Mouse (Mus musculus) skeletal muscle tissue, adult 2 months (tissue): ENCODE measurements around the gene Isg15.
A peak's percentile ranks its signal among the peaks of the same experiment; 100 is the strongest.

Experiments used
- DNase-seq: peaks from one replicate; pipeline ENCODE4 v3.0.0-alpha.2; 2012; ENCODE audit warnings: low read depth, low spot score

Gene Isg15

DNA sequence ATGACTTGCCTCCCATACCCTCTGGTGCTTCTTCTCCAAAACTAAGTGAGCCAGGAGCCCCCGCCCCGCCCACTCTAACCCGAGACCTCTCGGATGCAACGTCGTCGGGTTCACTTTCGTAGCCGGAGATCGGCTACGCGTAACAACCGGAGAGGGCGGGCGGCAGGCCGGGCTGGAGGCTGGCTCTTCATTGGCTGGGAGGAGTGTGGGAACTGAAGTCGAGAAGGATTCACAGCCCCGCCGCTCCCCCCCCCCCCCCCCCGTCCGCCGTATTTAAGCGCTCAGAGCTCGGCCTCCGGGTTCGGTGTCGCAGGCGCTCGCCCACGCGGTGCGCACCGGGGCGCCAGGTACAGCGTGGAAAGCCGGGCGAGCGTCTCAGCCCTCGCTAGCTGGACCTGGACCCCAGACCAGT, 2.4 kb upstream of the Isg15 start, which contains the start of gene AW011738:
Gene AW011738, plus strand, starts transcription at position 304 of the 412 bp plus-strand sequence.
- peak; percentile 82 for DNase-seq

DNA sequence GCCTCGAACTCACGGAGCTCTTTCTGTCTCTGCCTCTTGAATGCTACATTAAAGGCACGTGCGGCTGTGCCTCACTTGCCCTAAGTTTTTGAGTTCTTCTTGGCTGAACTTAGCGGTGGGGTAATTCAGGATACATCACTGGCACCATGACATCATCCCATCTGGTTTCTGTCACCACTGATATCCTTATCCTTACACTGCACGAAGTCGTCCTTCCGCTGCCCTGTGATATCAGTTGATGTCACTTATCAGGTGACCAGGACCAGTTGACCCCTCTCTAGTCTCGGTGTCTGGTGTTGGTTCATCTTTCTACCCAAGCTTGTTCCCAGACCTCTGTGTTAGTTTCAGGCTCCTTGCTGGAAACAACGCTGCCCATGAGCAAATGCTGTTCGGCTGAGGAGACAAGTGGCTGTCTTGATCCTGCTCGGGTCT, 1.9 kb upstream of the Isg15 start:
- peak; percentile 27 for DNase-seq

DNA sequence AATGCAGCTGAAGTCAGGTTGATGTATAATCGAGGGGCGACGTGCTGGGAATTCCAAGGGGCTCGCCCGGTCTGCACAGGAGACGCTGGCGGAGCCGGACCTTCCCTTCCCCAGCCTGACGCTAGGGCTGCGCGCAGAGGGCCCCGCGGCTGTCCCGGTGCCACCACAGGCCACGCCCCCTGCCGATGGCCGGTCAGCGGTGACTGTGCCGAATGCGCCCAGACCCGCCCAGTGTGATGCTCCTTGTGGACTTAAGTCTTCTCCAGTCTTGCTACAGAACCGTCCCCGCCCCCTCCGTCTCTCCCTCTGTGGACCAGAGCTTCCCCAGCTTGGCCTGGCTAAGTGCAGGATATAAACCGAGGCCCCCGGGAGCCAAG, 2.8 kb downstream of the Isg15 start:
- peak; percentile 86 for DNase-seq

DNA sequence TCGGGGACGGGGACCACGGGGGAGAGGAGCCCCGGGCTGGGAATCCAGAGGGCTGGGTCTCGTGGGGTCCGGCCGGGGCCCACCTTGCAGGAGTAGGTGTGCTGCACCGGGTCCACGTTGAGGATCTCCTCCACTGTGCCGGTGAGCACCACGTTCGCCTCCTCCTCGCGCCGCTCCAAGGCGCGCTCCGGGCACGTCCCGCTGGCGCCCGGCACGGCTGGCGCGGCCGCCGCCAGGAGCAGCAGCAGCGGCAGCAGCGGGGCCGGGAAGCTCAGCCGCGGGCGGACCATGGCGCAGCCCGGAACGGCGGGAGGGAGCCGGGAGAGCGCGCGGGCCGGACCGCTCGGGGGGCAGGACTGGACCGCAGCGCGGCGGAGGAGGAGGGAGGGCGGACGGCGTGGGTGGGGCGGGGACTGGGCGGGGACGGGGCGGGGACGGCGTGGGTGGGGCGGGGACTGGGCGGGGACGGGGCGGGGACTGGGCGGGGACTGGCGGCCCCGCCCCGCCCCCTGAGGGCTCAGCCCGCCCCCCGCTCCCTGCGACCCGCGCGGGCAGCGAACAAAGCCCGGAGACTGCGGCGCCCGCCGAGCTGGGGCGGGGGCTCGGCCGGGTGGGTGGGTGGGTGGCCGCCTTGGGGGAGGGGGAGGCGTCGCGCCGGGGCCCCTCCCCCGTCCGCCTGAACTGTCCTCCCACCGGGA, 3.3 kb downstream of the Isg15 start, which contains the start of gene Agrn:
Gene Agrn, minus strand, starts transcription at position 358 of the 698 bp plus-strand sequence.
- DNase-seq, result peak; percentile 49

DNA sequence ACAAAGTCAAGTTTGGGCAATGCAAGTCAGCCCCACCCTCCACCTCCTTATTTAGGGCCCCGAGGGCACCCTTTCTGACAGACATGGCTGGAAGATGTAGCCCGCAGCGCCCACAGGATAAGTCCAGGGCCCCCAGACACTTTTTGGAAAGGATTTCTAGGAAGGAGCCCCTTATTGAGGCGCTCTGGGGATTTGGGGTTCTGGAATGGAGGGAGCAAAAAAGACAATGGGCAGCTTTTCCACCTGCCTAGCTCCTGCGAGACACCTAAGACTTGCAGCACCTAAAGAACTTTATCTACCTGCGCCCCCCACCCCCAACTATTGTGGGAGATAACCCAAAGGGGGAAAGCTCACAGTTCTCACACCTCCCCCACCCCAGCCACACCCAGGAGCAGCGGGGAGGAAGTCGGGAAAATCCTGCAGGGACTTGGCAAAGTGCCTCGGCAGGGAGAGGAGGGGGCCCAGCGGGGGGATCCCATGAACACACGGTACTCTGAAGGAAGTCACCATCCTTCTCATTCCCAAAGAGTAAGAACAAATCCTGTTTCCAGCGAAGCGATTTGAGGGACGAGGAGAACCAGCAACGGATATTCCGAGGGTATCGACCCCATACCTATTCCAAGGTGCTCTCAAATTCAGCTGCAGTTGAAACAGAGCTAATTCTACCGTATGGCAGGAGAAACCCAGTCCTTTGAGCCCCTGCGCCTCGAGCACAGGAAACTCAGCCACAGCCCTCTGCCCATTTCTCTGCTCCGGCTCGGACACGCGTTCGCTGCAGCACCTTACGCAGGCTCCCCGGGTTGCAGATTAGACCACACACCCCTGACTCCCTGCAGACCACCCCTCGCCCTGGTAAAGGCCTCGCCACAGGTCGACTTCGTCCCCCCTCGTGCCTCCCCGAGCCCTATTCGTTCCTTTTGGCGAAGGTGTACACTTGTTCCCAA, 4.4 kb downstream of the Isg15 start:
- DNase-seq, result no peak

DNA sequence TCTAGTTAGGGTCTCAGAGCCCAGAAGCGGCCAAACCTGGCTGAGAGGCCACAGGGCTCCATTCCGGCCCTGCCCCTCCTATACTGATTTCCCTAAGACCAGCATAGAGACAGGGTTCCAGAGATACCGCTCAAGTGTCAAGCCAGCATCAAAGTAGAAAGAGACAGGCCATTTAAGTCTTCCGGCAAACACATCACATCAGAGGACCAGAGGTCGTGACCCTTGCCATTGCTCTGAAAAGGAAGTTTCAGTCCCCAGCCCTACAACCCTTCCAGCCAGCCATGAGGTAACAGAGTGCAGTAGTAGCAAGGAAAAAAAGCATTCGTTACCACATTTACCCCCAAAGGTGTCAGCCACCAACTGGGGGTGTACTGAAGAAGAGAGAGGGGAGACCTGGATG, 6.3 kb downstream of the Isg15 start:
- DNase-seq, result no peak

DNA sequence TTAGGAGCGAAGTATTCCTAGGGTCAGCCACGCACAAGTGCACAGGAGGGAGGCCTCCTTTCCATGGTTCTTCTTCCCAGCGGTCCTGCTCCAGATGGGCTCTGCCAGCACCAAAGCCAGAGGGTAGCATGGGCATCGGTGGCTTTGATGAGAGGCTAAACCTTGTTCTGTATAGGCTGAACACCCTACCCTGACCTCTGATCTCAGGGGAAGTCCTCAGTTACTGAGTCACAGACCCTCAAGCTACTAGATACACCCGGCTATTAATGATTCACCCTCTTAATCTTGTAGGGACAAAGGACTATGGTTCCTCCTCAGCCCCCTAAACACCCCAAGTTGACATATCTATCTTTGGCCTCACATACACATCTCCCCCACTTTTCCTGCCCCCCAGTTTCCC, 6.7 kb downstream of the Isg15 start:
- no peak for DNase-seq

DNA sequence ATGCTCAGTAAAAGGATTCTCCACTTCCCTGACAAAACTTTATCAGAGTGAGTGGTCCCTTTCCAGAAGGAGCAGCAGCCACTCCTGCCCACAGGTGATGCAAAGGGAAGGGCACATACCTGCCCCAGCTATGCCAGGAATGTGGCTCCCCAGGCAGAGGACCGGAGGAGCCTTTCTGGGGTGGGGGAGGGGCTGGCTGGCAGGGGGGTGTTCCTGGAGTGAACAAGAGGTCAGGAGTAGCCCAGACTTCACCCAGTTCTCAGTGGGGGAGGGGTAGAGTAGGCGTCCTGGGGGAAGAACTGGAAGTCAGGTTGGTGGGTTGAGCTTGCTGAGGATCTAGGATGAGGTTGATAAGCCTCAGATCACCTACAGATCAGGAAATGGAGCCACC, 7.4 kb downstream of the Isg15 start:
- DNase-seq, result no peak

DNA sequence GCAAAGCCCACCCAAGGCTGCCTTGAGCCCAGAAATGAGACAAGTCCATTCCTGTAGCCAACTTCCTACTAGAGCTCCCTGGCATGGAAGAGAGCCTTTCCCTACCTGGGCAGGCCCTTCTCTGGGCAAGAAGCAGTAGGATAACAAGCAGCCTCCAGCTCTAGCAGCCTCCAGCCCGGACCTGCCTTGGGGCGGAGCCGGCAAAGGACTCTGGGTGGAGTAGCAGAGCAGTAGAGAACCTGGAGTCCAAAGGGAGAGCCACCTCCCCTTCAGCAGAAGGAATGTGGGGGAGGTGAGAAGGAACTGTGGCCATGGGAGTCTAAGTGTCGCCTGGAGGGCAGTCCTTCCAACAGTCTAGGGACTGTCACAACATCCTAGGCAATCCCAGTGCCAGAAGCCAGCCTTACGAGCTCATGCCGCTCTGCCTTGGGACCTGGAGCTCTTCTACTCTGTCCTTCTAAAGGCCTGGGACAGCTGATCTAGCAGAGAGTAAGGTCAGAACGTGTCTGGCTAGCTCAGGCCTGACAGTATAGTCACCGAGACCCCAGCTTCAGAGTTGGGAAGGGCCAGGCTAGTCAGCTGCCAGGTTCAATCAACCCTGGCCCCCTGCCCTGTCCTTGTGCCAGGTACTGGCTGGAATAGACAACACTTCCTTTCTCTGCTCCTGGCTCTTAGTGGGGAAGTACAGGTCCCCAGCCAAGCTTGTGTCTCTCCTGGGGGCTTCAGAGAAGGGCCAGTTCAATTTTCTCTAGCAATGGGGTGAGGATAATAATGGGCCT, 8.0 kb downstream of the Isg15 start:
- no peak for DNase-seq

DNA sequence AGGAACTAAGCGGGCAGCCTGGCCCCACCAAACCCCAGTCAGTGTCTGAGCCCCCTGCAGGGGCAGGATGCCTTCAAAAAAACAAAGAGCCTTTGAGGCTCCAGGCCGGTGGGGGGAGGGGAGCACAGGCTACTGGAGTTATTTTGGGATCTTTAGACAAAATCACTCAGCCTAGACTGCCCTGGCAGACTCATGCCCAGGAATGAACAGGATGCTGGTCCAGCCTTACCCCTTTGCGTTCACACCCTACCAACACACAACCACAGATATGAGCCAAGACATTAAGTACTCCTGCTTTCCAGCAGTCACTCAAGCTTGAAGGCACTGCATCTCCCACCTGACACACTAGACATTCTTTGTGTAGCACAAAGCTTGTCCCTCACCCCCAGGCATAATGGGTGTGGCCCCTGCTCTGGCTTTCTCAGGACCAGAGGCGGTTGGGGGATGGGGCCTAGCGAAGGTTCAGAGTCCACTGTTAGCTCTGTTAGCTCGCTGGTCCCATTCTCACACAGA, 11.8 kb downstream of the Isg15 start:
- no peak for DNase-seq

DNA sequence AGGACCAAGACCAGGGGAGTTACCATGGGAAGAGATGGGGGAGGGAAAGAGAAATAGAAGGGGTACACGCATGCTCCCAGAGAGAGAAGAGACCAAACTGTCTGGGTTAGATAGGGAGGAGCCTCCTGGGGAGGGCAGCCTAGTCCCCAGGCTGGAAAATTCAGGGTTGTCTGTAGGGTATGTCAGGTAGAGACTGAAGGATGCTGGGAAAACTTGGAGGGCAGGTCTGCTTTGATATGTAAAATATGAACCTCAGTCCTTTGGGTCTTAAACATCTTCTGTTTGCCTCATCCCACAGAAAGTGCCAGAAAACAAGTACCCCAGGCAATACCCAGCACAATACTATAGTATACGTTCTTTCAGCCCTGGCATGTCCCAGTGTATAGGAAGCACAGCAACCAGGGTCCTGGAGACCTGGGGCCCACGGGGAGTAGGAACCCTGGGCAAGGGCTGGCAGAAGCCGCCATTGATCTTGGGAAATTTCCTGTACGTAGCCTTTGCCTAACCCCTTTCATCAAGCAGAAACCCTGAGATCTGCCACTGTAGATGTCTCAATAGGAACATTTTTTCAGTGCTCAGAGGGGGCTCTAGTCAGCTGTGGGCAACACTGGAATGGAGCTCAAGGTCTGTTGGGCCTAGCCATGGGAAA, 12.3 kb downstream of the Isg15 start:
- DNase-seq, result no peak

DNA sequence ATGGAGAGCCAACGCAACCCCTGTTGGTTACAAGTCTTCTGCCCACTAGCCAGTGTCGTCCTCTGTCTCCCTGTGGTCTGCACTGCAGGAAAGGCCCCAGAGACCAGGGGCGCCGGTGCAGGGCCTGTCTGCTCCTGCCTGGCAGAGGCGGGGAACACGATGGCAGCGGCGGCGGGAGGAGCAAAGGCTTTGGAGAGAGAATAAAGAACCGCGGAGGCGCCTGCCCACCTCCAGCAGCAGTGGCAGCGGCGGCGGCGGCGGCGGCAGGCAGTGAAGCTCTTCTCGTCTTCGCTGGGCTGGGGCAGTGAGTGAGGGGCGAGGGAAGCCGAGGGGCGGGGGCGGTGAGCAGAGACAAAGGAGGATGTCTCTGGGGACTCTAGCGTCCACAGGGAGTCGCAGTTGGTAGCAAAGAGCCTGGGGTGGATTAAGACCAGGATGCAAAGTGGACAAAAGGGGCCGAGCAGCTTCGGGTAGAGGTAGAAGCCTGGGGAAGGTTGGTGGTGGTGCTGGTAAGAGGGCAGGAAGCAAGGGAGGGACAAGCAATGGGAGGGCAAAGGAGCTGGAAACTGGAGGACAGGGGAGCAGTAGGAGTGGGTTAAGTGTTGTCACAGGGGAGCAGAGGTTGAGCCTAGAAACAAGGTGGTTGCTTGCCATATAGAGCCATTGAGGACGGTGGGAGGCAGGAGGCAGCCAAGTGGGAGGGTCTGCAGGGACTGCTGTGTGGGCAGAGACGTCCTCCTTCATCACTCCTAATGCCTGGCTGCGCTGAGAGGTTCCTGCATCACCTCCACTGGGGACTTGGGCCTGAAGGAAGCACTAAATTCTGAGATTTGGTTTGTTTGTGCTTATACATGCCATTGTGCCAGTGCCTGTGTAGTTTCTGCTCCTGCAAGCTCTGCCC, 14.4 kb downstream of the Isg15 start:
- no peak for DNase-seq

DNA sequence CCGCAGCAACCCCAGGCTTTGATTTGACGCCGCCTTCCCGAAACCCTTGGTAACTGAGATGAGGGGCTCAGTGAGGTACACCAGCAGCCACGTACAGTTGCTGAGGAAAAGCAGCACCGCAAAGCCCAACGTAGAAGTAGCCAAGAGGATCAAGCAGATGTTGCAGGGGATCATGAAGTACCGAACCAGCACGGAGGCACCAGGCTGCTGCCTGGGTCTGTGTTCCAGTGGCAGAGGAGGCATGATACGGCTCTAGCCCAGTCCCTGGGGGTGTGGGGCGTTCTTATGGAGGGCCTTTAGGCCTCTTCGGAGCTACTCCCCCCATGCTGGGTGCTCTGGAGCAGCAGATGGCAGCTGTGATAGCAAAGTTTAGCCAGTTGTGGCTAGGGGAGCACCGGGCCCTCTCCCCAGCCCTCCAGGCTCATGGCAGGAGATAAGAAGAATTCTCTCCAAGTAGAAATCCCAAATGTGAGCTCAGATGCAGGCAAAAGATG, 15.1 kb downstream of the Isg15 start:
- no peak for DNase-seq

DNA sequence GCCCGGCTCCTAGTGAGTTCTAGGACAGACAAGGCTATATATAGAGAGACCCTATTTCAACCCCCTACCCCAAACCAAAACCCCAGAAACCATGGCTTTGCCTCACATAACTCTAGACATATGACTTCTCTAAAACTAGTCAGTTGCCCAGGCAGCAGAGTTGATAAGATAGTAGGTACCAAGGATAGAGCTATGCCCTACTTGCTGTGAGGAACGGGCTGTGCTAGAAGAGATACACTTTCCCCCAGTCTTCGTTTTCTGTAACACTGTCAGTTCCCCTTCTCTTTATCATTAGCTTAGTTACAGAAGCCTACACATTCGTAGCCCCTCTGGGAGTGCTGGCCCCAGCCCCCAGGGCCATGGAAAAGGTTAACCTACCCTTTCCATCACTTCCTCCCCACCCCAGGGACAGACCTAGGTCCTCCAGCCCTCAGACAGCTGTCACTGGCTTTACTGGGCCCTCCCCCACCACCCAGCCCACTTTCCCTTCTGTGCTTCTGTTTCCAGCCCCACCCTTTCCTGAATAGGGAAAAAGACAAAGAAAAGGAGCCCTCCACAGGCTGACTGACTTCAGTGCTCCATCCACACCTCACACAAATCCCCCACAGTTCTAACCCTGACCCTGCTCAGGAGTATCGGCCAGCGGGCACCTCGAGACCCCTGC, 16.2 kb downstream of the Isg15 start:
- DNase-seq, result no peak

DNA sequence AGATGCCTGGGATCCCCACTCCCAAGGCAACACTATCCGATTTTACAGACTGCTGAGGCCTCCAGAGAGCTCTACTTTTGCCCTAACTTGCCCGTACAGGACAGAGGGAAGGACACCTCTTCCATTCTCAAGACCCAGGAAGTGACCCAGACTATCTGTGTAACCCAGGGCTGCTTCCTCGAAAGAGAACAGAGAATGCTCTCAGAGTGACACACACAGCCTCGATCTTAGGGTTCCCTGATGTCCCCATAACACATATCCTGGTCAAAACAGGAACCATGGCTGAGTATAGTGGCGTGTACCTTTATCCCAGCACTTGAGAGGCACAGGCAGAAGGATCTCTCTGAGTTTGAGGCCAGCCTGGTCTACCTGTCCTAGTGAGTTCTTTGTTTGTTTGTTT, 16.9 kb downstream of the Isg15 start:
- DNase-seq, result no peak

DNA sequence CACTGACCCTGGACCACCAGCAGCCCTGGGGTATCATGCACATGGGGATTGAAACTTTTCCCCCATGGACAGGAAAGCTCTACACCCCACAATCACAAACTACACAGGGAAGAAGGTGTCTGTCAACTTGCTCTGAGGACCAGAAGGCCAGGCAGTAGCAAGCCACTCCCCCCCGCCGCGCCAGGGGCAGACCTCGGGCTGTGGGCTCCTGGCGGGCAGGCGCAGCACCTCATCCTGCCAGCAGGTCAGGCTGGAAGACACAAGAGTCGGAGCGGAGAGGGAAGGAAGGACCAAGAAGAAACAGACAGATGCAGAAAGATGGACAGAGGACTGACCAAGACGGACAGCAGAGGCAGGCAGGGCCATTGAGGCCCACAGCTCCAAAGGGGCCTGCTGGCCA, 23.0 kb downstream of the Isg15 start:
- no peak for DNase-seq

DNA sequence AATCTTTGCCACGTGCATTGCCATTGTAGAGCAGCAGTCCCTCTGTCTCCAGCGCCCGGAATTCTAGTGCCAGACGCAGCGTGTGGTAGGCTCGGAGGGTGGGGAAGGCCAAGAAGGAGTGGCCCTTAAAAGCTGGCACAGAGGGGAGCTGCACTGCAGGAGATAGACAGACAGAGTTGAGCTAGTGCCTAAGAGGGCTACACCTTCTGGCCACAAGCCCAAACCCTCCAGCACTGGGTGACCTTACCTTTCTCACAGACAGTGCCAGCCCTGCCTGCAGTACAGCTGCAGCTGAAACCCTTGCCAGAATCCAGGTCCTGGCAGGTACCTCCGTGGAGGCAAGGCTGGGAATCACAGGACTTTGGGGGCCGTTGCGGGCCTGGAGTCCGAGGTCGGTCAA, 28.8 kb downstream of the Isg15 start:
- DNase-seq, result no peak

DNA sequence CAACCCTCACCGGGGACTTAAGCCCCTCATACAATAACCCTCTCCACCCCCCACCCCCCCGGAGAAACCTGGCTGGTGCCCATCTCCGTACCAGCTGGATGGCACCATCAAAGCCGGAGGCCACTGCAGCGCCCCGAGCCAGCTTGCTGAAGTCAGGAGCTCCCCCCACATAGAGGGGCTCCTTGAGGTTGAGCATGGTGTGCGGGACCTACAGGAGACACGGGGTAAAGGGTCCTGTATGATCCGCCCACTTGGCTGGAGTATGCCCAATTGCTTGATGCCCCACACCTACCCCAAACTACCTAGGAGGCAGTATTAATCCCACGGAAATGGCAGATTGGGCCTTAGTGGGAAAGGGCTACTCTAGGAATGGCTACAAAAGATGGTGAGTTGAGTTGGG, 31.5 kb downstream of the Isg15 start:
- DNase-seq, result no peak

DNA sequence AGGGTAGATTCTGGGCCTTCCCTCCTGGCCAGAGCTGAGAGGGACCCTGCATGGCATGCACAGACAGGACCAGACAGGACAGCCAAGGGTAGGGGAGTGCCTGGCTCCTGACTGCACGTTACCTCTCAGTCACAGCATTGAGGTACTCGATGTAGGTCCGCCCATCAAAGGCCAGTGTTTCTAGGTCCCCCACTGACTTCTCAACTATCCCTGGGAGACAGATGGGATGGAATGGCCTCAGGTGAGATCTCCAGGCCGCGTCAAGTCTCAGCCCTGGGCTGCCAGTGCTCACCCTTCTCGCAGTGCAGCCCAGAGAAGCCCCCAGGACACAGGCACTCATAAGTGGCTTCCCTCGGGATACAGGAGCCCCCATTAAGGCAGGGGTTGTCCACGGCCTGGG, 32.0 kb downstream of the Isg15 start:
- DNase-seq, result no peak

DNA sequence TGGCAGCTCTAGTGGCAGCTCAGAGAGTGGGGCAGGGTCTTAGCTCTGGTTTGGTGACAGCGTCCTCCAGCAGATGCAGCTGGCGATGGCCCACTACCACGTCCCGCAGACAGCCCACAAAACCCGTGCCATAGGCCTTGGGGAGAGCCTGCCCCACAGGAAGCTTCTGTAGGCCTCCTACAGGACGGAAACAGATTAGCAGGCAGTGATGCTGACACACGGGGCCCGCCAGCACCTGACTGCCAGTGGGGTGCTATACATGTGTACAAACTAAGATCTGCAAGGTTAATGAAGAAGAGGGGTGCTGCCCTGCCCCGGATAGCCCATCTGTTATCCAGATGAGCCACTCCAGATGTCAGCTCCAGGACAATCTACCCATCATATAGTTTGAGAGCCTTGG, 34.1 kb downstream of the Isg15 start:
- DNase-seq, result no peak
